Mouse (Mus musculus): ENCODE measurements around the gene Aldh1l2.
"Not testable (repeated sequence)": the region's sequence is repeated elsewhere in the genome, so short reads cannot be mapped to it uniquely, and the experiment has no call there.

Gene Aldh1l2

GRCm38 (mm10) chr10:83533910-83534283 is at the start of gene Aldh1l2:
Aldh1l2 (minus strand) TSS chr10:83534140.
- DNase-seq (ENCODE audit: low spot score) = peak; percentile 21

GRCm38 (mm10) chr10:83565449-83566441 is 31.8 kb upstream of the Aldh1l2 start:
- no peak for DNase-seq (ENCODE audit: low spot score)

DNA sequence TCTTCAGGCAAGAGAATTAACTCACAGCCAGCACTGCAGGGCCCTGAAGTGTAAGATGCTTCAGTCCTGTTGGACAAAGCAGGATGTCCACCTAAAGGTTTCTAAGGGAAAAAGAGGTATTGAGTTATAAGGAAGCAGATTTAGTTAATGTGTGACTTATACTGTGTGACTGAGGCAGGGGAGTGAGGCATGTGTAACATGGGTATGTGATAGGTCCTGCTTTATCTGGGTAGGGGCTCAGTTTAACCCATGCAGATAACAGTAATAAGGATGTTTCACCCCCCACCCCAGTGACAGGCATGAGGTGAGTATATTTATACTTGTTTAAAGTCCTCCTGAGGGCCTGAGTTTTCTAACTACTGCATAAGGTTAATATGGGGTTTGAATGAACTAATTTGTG is 29.1 kb upstream of the Aldh1l2 start:
- no peak for DNase-seq (ENCODE audit: low spot score)

- no peak for DNase-seq (ENCODE audit: low spot score)
These were observed 11.4 kb upstream of the Aldh1l2 start for GRCm38 (mm10) chr10:83545341-83545740.

DNA sequence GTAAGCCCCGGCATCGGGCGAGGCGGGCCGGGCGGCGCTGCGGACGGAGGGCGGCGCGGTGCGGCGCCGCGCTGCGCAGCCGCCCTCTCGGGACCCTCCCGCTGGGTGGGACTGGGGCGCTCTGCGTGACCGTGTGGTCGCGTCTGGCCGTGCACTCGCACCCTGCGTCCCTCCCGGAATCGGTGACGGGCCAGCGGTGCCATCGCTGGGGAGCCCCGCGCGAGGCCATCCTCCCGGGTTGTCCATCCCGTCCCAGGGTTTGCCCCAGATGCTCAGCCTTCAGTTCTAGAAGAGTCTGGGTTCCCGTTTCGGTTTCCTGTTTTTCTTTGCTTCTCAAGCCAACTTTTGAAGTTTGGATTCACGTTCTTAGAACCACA is 10.2 kb upstream of the Aldh1l2 start:
- peak; percentile 8 for DNase-seq (ENCODE audit: low spot score)

DNA sequence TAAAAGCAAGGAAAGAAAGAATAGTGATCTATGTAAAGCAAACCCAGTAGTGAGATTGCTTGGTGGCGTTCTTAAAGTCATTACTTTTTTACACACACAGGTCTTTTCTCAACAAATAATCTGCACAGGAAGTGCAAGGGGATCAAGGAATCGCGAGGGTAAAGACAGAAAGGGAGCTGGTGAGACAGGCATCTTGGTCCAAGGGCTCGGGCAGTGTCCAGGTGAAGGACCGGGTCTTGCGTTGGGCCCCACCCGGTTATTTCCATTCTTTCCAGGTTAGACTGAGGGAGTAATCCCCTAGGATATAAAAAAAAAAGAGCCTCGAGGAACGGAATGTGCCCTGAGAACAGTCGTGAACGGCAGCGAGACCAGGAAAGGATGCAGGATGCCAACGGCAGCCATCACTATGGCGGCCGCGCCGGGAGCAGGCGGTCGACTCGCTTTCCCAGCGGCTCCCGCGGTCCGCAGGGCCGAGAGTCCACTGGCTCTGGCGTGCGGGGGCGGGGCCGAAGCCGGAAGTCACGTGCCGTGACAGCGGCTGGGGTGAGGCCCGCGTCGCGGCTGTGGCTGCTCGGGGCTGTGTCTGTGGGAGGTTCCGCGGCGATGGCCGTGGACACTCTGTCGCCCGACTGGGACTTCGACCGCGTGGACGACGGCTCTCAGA is 9.6 kb upstream of the Aldh1l2 start, which contains the start of gene Washc4:
TSS of gene Washc4 (plus strand) at position 314 of the 664 bp plus-strand sequence.
- DNase-seq (ENCODE audit: low spot score) = peak; percentile 55

DNA sequence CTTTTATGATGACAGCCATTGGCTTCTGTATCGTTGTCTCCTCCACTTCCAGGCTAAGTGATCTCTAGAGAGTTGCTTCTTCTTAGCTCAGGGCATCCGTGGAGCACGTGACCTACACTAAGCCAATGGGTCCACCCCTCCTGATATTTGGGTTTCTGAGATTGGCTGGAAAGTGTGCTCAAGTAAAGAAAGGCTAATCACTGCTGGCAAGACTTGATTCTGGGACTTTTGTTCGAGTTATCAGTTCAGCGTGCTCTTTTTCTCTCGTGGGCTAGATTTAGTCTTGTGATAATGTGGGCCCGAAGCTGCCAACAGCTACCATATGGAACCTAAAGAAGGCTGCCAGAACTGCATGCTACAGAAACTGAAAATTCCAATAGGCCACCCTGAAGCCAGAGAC is 8.3 kb upstream of the Aldh1l2 start:
- DNase-seq (ENCODE audit: low spot score) = peak; percentile 22

DNA sequence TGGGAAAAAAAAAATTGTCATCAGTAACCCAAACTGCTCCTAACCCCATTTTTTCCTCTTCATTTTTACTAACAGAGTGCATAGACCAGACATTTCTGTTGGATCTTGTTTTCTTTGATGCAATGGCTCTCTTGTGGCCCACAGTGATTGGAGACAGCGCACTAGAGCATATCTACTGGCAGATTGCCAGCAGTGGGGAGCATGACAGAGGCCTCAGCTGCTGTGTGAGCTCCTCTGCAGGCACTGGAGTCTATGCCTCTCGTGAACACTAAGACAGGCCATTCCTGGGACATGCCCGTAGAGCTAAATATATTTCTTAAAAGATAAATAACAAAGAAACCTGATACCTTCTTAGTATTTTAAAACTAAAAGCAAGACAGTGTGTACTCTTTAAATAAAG is 6.2 kb upstream of the Aldh1l2 start:
- DNase-seq (ENCODE audit: low spot score) = no peak

DNA sequence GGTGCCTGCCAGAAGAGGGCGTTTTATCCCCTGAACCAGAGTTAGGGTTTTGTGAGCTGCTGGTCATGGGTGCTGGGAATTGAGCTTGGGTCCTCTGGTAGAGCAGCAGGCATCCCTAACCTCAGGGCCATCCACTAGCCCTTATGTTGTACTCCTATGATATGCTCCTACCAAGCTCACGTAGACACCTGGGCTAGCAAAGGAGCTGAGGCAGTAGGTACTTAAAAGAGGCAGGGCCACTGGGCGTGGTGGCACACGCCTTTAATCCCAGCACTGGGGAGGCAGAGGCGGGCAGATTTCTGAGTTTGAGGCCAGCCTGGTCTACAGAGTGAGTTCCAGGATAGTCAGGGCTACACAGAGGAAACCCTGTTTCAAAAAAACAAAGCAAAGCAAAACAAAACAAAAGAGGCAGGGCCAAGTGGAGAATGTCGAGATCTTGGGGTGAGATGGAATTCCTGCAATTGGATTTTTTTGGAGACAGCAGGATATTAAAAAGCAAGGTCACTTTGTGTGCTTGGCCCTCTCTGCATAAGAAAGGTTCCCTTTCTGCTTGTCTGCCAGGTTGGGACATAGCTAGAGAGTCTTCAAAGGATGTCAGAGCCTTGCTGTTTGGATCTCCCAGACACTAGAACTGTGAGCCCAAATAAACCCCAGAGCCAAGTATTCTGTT is 5.5 kb upstream of the Aldh1l2 start:
- no peak for DNase-seq (ENCODE audit: low spot score)

DNA sequence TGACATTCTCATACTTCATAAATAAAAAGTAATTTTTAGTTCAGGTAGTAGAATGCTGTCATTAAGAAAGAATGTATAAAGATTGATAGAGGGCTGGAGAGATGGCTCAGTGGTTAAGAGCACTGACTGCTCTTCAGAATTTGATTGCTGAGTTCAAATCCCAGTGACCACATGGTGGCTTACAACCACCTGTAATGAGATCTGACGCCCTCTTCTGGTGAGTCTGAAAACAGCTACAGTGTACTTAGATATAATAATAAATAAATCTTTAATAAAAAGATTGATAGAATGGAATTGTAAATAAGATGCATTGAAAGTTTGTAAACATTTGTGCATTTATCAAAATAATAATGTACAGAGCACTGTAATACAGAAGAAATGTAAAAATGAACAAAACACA is 2.5 kb upstream of the Aldh1l2 start:
- no peak for DNase-seq (ENCODE audit: low spot score)

- no peak for DNase-seq (ENCODE audit: low spot score)
These were observed 556 bp downstream of the Aldh1l2 start for GRCm38 (mm10) chr10:83533258-83533909.

- no peak for DNase-seq (ENCODE audit: low spot score)
These were observed 3.5 kb downstream of the Aldh1l2 start for GRCm38 (mm10) chr10:83530384-83530967.

- DNase-seq (ENCODE audit: low spot score) = not testable (repeated sequence)
These were observed 9.7 kb downstream of the Aldh1l2 start for GRCm38 (mm10) chr10:83524238-83524637.

GRCm38 (mm10) chr10:83520990-83521389 is 12.9 kb downstream of the Aldh1l2 start:
- DNase-seq (ENCODE audit: low spot score) = no peak

- no peak for DNase-seq (ENCODE audit: low spot score)
These were observed 20.2 kb downstream of the Aldh1l2 start for GRCm38 (mm10) chr10:83513736-83514135.

DNA sequence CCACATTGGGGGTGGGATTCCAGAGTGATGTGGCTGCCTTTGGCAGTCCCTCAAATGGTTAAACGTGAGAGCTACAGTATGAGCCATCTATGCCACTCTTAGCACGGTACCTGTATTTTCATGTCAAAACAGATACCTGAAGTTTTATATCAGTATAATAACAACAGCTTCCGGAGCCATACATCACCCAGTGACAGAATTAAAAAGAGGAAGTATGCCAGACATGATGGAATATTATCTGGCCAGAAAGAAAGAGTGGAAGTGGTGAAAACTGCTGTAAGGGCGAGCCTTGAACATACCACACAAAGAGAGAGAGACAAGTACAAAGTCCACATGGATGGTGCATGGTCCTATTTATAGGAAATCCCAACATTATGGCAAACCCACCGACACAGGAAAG is 22.6 kb downstream of the Aldh1l2 start:
- DNase-seq (ENCODE audit: low spot score) = no peak

GRCm38 (mm10) chr10:83508962-83509660 is 24.8 kb downstream of the Aldh1l2 start:
- DNase-seq (ENCODE audit: low spot score) = no peak

GRCm38 (mm10) chr10:83497321-83497720 is 36.6 kb downstream of the Aldh1l2 start:
- no peak for DNase-seq (ENCODE audit: low spot score)

- no peak for DNase-seq (ENCODE audit: low spot score)
These were observed 43.4 kb downstream of the Aldh1l2 start for GRCm38 (mm10) chr10:83490506-83490905.

GRCm38 (mm10) chr10:83477286-83477685 is 56.7 kb downstream of the Aldh1l2 start:
- peak; percentile 2 for DNase-seq (ENCODE audit: low spot score)

GRCm38 (mm10) chr10:83475226-83475625 is 58.7 kb downstream of the Aldh1l2 start:
- DNase-seq (ENCODE audit: low spot score) = no peak

Data from layer of hippocampus, adult 9-10 months (tissue).